Mouse (Mus musculus): ENCODE data around the gene Fkbp14.

DNA sequence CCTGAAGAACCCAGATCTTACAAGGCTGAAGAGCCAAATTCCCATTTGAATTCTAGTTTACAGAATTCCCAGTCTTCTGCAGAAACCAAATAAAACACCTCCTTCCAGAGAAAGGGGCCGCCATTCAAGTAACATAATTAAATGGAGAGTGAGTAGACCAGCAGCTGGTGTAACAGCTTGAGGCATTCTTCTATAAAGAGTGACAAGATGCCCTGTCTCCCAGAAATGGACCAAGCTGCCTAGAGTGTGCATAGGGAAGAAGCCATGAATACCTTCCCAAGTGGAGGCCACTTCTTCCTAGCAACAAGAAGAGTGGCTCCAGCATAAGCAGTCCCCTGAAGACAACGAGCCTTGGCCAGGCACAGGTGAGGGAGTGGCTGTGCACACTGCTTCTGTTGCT is 44.8 kb upstream of the Fkbp14 start:
- TF ChIP-seq EP300 (IDR thresholded peaks at IDR 0.05; ENCODE audit: insufficient read depth, low read depth, low read length) = no peak
- no peak for TF ChIP-seq CTCF (IDR thresholded peaks at IDR 0.05)
- no peak for TF ChIP-seq POLR2A (IDR thresholded peaks at IDR 0.05; ENCODE audit: insufficient read depth, low read depth, low read length)
